Mouse (Mus musculus): ENCODE results near the gene Golga7b. TPM values are rescaled to one million over a fixed set of nuclear protein-coding genes. Genes with fewer than 3 reads are reported as not detected.

The Golga7b gene
- polyA plus RNA-seq, 1 experiment from 2014 or later = 11.6 TPM

DNA sequence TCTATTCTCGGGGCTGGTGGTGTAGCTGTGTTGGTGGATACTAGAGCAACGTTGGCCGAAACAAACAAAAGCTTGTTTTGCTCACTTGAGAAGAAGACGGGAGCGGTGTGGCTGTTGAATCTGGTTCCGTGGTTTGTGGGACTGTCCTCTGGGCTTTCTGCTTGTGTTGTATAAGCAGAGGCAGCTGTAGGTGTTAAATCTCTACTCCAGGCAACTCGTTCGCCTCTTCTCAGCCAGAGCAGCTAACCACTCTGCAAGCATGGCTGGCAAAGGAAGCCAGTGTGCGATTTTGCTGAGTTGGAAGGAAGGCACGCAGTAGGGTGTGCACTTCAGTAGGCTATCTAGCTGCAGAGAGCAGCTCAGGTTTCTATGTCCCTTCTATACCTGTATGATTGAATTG lies 20.9 kb upstream of the Golga7b start:
- Histone ChIP-seq H3K4me2 (replicated peaks) (no peak overlapping the region), H3K27me3 (no peaks in the 10 kb centered on the region), H3K9me3 (replicated peaks) (no peaks in the 10 kb centered on the region), H3K4me1 (peaks cover 16% of the 10 kb centered on the region; the same call in 1 of the 2 replicates), H3K4me3 (no peak overlapping the region), H3K27ac (no peak overlapping the region), H3K36me3 (no peaks in the 10 kb centered on the region), H3K9ac (no peak overlapping the region)
- 83% methylated on average over 10 of the region's 10 CpGs for WGBS
- no peak for ATAC-seq (ENCODE audit: low FRiP score)

DNA sequence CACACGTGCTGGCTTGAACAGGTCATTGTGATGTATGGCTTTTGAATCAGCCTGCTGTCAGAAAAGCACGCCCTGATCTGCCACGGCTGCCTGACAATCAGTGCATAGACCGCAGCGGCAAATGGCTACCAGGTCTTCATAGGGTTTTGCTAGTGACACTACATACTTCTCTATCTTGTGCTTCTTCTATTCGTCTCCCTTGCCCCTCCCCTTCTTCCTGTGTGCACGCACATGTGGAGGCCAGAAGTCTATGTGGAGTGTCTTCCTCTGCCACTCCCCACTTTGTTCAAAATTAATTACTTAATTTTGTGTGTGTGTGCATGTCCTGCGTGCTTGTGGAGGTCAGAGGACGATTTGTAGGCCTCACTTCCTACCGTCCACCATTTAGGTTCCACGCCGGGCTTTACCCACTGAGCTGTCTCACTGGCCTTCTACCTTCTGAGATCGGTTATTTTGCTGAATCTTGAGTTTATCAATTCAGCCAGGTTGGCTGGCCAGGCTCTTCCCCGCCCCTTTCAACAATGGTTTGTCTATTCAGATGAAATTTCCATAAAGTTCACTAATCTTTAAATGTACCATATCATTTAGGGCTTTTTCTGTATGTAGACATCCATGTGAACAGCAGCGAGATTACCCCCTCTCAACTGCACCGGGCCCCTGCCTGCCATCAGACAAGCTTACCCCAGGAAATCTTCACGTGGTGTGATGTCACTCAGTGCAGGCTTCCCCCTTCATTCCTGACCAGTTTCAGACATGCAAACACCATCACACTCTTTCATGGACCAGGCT lies 17.7 kb upstream of the Golga7b start:
- ATAC-seq (ENCODE audit: low FRiP score) = no peak
- no peak overlapping the region for H3K9ac ChIP-seq
- H3K27me3 ChIP-seq = no peaks in the 10 kb centered on the region
- peaks cover 16% of the 10 kb centered on the region; the same call in 1 of the 2 replicates for H3K4me1 ChIP-seq
- no peaks in the 10 kb centered on the region for H3K9me3 ChIP-seq (replicated peaks)
- H3K27ac ChIP-seq = 0 out of 2 replicates have a peak overlapping the region, but pooled peaks have one; percentile 17
- no peak overlapping the region for H3K4me2 ChIP-seq (replicated peaks)
- WGBS = 72% methylated on average over 17 of the region's 17 CpGs
- no peaks in the 10 kb centered on the region for H3K36me3 ChIP-seq
- no peak overlapping the region for H3K4me3 ChIP-seq

DNA sequence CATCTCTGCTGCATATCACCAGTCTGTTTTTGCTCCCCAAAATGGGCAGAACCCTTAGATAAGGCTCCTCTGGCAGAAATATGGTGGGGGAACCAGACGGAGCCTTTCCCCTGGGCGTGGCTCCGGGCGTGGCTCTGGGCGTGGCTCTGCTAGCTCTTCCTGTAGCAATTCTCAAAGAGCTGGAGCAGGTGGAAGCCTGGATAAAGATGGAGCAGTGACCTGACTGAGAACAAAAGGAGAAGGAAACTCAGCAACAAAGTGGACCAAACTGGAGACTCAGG lies 17.1 kb upstream of the Golga7b start:
- Histone ChIP-seq H3K4me3 (no peak overlapping the region), H3K9ac (no peak overlapping the region)
- WGBS = 76% methylated on average over 5 of the region's 5 CpGs

DNA sequence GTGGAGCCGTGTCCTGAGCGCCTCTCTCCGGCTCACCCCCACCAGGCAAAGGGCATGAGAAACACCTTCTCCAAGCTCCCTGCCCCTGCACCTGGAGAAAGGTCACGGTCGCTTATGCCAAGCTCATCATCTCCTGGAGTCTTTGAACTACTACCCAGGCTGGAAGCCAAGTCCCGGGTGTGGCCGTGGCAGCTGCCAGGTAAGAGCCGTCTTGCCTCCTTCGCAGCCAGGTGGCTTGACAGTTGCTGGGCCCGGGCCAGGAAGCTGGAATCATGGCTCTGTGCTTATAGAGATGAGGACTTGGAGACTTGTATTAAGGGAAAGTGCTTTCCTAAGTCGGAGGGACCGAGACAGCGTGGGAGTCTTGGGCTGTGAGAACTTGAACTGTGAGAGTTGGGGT lies 16.4 kb upstream of the Golga7b start:
- Histone ChIP-seq H3K4me2 (replicated peaks) (no peak overlapping the region), H3K36me3 (no peaks in the 10 kb centered on the region), H3K9ac (no peak overlapping the region), H3K27me3 (no peaks in the 10 kb centered on the region), H3K9me3 (replicated peaks) (no peaks in the 10 kb centered on the region), H3K4me3 (no peak overlapping the region), H3K27ac (no peak overlapping the region), H3K4me1 (peaks cover 16% of the 10 kb centered on the region; the same call in 1 of the 2 replicates)
- 90% methylated on average over 13 of the region's 13 CpGs for WGBS
- ATAC-seq (ENCODE audit: low FRiP score) = no peak

More for the DNA sequence above, 17.1 kb upstream of the Golga7b start:
- ATAC-seq (ENCODE audit: low FRiP score) = no peak
- Histone ChIP-seq H3K4me1 (peaks cover 16% of the 10 kb centered on the region; the same call in 1 of the 2 replicates), H3K36me3 (no peaks in the 10 kb centered on the region), H3K4me2 (replicated peaks) (no peak overlapping the region), H3K27me3 (no peaks in the 10 kb centered on the region), H3K27ac (no peak overlapping the region), H3K9me3 (replicated peaks) (no peaks in the 10 kb centered on the region)

DNA sequence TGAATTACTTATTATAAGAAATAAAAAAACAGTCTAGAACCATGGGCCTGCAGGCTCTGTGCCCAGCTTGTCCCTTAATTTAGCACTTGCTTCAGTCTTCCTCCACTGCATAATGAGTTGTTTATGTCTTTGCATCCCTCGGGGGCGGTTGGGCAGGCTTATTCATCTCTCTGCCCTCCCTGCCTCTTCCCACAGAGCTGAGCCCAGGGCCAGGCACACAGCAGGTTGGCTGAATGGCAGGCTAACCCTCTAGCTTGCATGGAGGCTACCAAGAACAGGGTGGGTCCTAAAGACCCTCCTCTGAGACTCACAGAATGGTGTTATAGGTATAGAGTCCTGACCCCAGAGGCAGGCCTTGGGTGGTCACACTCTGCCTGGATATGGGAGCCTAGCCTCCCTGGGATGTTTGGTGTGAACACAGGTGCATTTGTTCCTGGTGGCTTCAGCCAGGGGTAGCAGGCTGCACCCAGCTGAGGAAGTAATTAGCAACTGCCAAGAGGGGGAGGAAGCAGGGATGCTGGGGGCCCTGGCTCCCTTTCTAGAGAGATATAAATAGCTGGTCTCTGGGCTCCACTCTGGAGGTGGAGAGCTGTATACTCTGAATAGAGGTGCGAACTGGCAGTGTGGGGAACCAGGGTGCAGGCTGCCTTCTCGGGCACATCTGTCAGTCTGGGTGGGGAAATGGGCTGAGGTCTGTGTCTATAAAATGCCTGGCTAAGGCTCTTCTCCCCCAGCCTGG lies 9.6 kb upstream of the Golga7b start:
- Histone ChIP-seq H3K4me1 (peaks cover 13% of the 10 kb centered on the region), H3K27me3 (no peaks in the 10 kb centered on the region), H3K36me3 (no peaks in the 10 kb centered on the region), H3K27ac (peak overlapping the region; percentile 79), H3K4me2 (replicated peaks) (no peak overlapping the region), H3K9me3 (replicated peaks) (no peaks in the 10 kb centered on the region), H3K4me3 (no peak overlapping the region), H3K9ac (no peak overlapping the region)
- peak; percentile 69 for ATAC-seq (ENCODE audit: low FRiP score)
- 19% methylated on average over 4 of the region's 4 CpGs for WGBS

DNA sequence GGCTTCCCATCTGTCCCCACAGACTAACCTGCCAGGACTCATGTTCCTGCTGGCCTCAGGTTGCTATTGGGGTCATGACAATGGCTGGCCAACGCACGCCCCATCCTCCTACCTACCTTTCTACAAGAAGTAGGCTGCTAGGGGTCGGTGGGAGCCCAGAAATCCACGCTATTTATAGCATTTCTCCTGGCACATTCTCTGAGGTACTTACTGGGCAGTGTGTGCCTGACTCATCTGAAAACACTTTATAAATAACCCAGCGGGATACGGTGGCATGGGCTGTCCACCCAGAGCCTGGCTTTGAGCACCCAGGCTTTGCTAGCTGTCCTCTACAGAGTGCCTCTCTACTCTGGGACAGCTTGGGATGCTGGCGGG lies 9.0 kb upstream of the Golga7b start:
- H3K27me3 ChIP-seq = no peaks in the 10 kb centered on the region
- H3K4me2 ChIP-seq (replicated peaks) = no peak overlapping the region
- no peak overlapping the region for H3K9ac ChIP-seq
- H3K4me1 ChIP-seq = peaks cover 13% of the 10 kb centered on the region
- WGBS = 76% methylated on average over 7 of the region's 7 CpGs
- H3K36me3 ChIP-seq = no peaks in the 10 kb centered on the region
- no peak overlapping the region for H3K4me3 ChIP-seq
- peak overlapping the region; percentile 79 for H3K27ac ChIP-seq
- no peak for ATAC-seq (ENCODE audit: low FRiP score)
- H3K9me3 ChIP-seq (replicated peaks) = no peaks in the 10 kb centered on the region

DNA sequence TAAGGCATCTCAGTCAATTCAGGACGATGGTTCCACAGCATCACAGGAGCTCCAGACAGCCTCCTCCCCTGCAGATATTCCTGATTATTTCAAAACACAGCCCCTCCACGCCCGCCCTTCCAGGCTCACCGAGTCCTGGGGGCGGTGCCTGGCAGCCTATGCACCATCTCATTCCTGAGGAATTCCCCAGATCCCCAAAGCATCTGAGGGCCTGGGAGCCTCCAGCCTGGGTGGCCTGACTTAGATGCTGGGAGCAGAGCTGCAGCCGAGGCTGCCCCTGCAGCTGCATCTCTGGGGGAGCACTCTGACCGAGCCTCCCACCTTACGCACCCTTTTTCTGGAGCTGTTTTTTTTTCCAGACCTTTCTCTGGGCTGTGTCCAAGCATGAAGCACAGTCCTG lies 6.5 kb upstream of the Golga7b start:
- no peak overlapping the region for H3K4me2 ChIP-seq (replicated peaks)
- H3K4me3 ChIP-seq = no peak overlapping the region
- ATAC-seq (ENCODE audit: low FRiP score) = no peak
- no peaks in the 10 kb centered on the region for H3K9me3 ChIP-seq (replicated peaks)
- no peaks in the 10 kb centered on the region for H3K36me3 ChIP-seq
- WGBS = 54% methylated on average over 8 of the region's 8 CpGs
- no peak overlapping the region for H3K9ac ChIP-seq
- H3K27me3 ChIP-seq = no peaks in the 10 kb centered on the region
- H3K27ac ChIP-seq = no peak overlapping the region
- peaks cover 13% of the 10 kb centered on the region for H3K4me1 ChIP-seq

DNA sequence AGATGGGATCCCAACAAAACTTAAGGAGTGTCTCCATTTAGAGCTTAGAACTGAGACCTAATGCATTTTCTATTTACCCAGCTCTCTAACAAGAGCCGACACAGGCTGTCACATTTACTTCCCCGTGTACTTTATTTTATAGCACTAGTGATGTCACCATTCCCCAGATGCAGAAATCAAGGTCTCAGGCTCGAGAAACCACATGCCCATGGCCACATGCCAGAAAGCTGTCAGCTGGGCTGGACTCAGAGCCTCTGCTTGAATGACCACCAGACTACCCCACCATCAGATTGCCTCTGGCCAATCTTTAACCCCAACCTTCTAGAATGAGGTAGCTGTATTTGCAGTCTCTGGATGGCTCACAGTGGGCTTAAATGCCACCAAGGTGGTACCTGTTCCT lies 4.0 kb upstream of the Golga7b start:
- 72% methylated on average over 3 of the region's 3 CpGs for WGBS
- no peak overlapping the region for H3K27ac ChIP-seq

DNA sequence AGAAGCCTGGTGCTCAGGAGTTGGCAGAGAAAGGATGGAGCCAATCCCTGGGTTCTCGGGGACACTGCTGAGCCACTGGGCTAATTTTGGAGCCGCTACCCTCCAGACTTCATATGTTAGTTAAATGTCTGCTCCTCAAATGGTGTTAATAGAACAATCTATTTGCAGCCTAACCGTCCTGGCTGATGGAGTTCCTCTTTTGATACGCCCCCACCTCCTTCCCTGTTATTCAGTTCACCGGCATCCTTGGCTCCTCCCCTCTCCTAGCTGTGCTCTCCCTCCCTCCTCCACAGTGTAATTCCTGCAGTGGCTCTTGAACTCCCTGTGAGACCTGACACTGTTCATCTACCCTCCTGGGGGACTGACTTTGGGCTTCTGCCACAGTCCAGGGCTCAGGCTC lies 748 bp upstream of the Golga7b start:
- peaks cover 8% of the 10 kb centered on the region; the same call in 1 of the 2 replicates for H3K27me3 ChIP-seq
- 44% methylated on average over 5 of the region's 5 CpGs for WGBS

More for the DNA sequence above, 4.0 kb upstream of the Golga7b start:
- Histone ChIP-seq H3K4me3 (no peak overlapping the region), H3K36me3 (no peaks in the 10 kb centered on the region), H3K9ac (no peak overlapping the region), H3K4me1 (0 out of 2 replicates have a peak, but pooled peaks cover 4% of the 10 kb centered on the region), H3K9me3 (replicated peaks) (no peaks in the 10 kb centered on the region), H3K4me2 (replicated peaks) (no peak overlapping the region), H3K27me3 (peaks cover 8% of the 10 kb centered on the region; the same call in 1 of the 2 replicates)
- ATAC-seq (ENCODE audit: low FRiP score) = no peak

DNA sequence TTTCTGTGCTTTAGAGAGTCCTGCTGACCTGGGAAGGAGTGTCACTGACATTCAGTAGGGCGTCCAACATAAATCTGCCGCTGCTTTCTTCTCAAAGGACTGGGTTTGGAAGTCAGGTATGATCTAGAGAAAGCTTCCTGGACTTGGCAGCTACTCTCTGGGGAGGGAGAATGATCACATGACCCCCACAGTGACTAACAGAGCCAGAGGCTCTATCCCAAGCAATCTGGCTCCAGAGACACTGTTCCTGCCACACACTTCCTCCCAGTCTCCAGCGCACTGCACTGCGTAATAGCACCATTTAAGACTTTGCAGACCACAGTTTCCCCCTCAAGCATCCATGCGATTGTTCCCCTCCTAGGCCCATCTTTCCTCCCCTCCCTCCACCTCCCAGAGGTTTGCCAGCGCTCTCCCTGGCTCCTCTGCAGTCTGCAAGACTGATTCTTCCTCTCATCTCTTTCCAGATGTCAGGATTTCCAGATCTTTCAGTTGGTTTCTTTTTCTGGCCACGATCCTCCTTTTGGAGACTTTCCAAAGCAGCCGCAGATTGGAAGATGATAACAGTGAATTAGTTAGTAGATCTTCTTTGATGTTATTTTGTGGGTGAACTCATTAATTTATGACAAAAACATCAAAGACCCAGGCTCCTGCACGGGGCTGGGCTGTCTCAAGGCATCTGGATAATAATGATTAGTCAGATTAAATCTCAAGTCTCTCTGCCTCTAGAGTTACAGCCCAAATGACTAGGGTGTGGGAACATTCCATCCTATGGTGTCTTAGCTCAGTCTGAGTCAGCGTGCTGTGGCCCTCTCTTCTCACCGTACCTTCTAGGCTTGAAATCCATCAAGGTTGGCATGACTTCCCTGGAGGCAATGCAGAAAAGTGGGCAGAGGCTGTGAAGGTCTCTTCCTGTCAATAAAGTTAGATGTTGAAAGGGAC lies 2.9 kb downstream of the Golga7b start:
- Histone ChIP-seq H3K4me2 (replicated peaks) (no peak overlapping the region), H3K4me3 (no peak overlapping the region), H3K27ac (no peak overlapping the region), H3K36me3 (no peaks in the 10 kb centered on the region), H3K27me3 (peaks cover 27% of the 10 kb centered on the region), H3K9ac (no peak overlapping the region), H3K9me3 (replicated peaks) (no peaks in the 10 kb centered on the region), H3K4me1 (peaks cover 2% of the 10 kb centered on the region; the same call in 1 of the 2 replicates)
- ATAC-seq (ENCODE audit: low FRiP score) = no peak
- 79% methylated on average over 11 of the region's 11 CpGs for WGBS

More for the DNA sequence above, 748 bp upstream of the Golga7b start:
- Histone ChIP-seq H3K36me3 (no peaks in the 10 kb centered on the region), H3K27ac (no peak overlapping the region), H3K4me2 (replicated peaks) (no peak overlapping the region), H3K4me1 (no peaks in the 10 kb centered on the region), H3K9me3 (replicated peaks) (no peaks in the 10 kb centered on the region), H3K4me3 (no peak overlapping the region), H3K9ac (no peak overlapping the region)
- ATAC-seq (ENCODE audit: low FRiP score) = no peak

DNA sequence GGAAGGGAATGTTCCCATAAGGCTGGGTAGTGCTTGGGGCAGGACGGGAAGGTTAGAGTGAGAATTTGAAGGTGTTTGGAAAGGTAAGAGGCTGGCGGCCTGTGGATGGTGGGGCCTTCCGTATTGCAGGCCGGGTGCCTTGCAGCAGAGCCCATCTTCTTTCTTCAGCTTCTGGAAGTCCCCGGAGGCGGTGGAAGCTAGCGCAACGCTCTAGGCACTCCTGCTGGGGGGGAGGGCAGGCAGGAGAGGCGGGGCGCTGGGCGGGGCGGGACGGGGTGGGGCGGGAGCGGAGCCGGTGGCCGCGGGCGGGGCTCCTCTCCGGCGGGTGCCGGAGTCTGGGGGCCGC lies 8.0 kb downstream of the Golga7b start:
- WGBS = 3% methylated on average over 8 of the region's 23 CpGs
- H3K36me3 ChIP-seq = no peaks in the 10 kb centered on the region
- H3K9me3 ChIP-seq (replicated peaks) = no peaks in the 10 kb centered on the region
- ATAC-seq (ENCODE audit: low FRiP score) = peak; percentile 78
- peak overlapping the region; percentile 75 for H3K9ac ChIP-seq
- peak overlapping the region; percentile 79 for H3K27ac ChIP-seq
- H3K4me1 ChIP-seq = peaks cover 14% of the 10 kb centered on the region
- peak overlapping the region; percentile 51 for H3K4me3 ChIP-seq
- H3K27me3 ChIP-seq = peaks cover 31% of the 10 kb centered on the region
- H3K4me2 ChIP-seq (replicated peaks) = peak overlapping the region; percentile 77

All from hindbrain, embryonic 12.5 days (tissue).